Mouse (Mus musculus) hindbrain, embryonic 15.5 days (tissue): ENCODE data around the gene Hist2h2aa2. TPM values are rescaled to one million over a fixed set of nuclear protein-coding genes. Genes with fewer than 3 reads are reported as not detected.
"Not testable (repeated sequence)": the region's sequence is repeated elsewhere in the genome, so short reads cannot be mapped to it uniquely, and the experiment has no call there.

Experiments used
- ATAC-seq: fragments of 200-750 bp; cut with Nextera tagmentation; 2 replicates; pipeline ENCODE4 v1.8.0; 2017; ENCODE audit warnings: low read depth, moderate number of reproducible peaks, moderate TSS enrichment; ENCODE audit not compliant: low FRiP score
- H3K27ac ChIP-seq: fragments of 300-500 bp; sonication (generic); replicated peaks from 2 replicates; pipeline ENCODE4 v1.5.1; 2015; ENCODE audit warnings: mild to moderate bottlenecking, inconsistent platforms
- H3K27me3 ChIP-seq: fragments of 300-500 bp; sonication (generic); 2 replicates; pipeline ENCODE4 v1.6.1; 2015; ENCODE audit warnings: control low read depth, inconsistent platforms
- H3K36me3 ChIP-seq: fragments of 300-500 bp; sonication (generic); 2 replicates; pipeline ENCODE4 v1.6.1; 2015; ENCODE audit warnings: control low read depth, inconsistent platforms
- H3K4me1 ChIP-seq: fragments of 300-500 bp; sonication (generic); replicated peaks from 2 replicates; pipeline ENCODE4 v1.6.1; 2015; ENCODE audit warnings: control low read depth, inconsistent platforms
- H3K4me2 ChIP-seq: fragments of 300-500 bp; sonication (generic); 2 replicates; pipeline ENCODE4 v1.6.1; 2015; ENCODE audit warnings: moderate library complexity, mild to moderate bottlenecking, inconsistent platforms
- H3K4me3 ChIP-seq: fragments of 300-500 bp; sonication (generic); 2 replicates; pipeline ENCODE4 v1.5.1; 2015; ENCODE audit warnings: mild to moderate bottlenecking, inconsistent platforms
- H3K9ac ChIP-seq: fragments of 300-500 bp; sonication (generic); 2 replicates; pipeline ENCODE4 v1.6.1; 2015; ENCODE audit warnings: inconsistent platforms
- H3K9me3 ChIP-seq: fragments of 300-500 bp; sonication (generic); 2 replicates; pipeline ENCODE4 v1.6.1; 2016; ENCODE audit warnings: control low read depth, inconsistent platforms
- WGBS: fragments of 180-500 bp; shearing (Covaris S2); methylation state at CpG from one replicate; pipeline ENCODE4 v1.1.7; 2015; 5-methylcytosine and 5-hydroxymethylcytosine counted together
- polyA plus RNA-seq: library from polyadenylated mRNA; unstranded; fragments of >200 nt; fragmentation: Nextera tagmentation; extraction: Ambion mirVana; gene quantifications from 2 replicates; pipeline ENCODE4 v1.2.1, GENCODE M21; 2015

Gene Hist2h2aa2
- polyA plus RNA-seq, 1 experiment from 2014 or later, result 28.7 TPM

GRCm38 (mm10) chr3:96255926-96256593 is 16.0 kb upstream of the Hist2h2aa2 start:
- H3K4me3 ChIP-seq, result no peak overlapping the region
- 87% methylated on average over 5 of the region's 5 CpGs for WGBS
- no peak for ATAC-seq
- H3K27ac ChIP-seq, result no peak overlapping the region
- H3K9me3 ChIP-seq, result no peaks in the 10 kb centered on the region
- no peak overlapping the region for H3K9ac ChIP-seq
- no peaks in the 10 kb centered on the region for H3K36me3 ChIP-seq
- no peaks in the 10 kb centered on the region for H3K27me3 ChIP-seq
- peaks cover 2% of the 10 kb centered on the region; the same call in 1 of the 2 replicates for H3K4me1 ChIP-seq
- H3K4me2 ChIP-seq, result no peak overlapping the region

DNA sequence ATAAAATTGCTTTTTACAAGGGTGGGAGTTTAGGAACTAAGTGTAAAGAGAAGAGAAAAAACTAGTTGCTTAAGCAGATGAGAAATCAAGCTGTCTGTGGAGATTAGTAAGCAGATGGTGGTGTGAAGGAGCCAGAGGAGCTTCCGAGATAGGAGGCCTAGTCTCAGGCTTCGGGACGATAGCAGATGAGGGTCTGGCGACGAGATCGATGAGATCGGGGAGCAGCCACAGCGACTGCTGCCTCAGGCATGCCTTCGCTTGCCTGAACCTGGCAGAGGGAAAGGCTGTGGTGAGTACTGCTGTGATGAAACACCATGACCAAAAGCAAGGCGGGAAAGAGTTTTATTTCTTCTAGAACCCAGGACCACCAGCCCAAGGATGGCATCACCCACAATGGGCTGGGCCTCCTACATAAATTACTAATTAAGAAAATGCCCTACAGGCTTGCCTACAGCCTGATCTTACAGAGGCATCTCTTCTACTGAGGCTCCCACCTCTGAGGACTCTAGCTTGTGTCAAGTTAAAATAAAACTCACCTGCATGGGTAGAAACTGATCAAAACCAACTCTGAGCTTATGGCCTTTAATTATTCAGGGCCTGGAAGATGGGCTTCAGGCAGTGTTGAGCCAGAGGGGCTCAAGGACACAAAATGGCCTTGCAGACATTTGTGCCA is 14.7 kb upstream of the Hist2h2aa2 start:
- H3K9ac ChIP-seq, result no peak overlapping the region
- WGBS, result 51% methylated on average over 10 of the region's 10 CpGs
- peak; percentile 30; the same call in 1 of the 2 replicates for ATAC-seq

DNA sequence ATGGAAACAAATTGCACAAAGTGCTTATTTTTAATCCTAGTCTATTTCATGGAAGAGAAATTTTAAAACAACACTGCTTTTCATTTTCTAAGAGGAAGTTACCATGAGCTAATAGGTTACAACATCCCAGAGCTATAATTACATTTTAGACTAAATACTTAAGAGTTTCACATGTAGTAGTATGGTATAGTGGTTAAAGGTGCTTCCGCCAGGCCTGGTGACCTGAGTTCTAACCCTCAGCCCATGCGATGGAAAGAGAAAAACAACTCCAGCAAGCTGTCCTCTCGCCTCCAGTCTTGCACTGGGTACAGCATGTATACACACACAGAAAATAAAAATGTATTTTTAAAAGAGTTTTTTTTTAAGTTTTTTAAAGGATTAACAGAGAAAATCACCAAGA is 11.7 kb upstream of the Hist2h2aa2 start:
- Histone ChIP-seq H3K9me3 (no peaks in the 10 kb centered on the region), H3K9ac (no peak overlapping the region), H3K27me3 (no peaks in the 10 kb centered on the region), H3K27ac (no peak overlapping the region), H3K4me3 (no peak overlapping the region), H3K36me3 (no peaks in the 10 kb centered on the region), H3K4me2 (no peak overlapping the region), H3K4me1 (peaks cover 8% of the 10 kb centered on the region)
- ATAC-seq, result no peak
- WGBS, result 91% methylated on average over 3 of the region's 3 CpGs

More for the DNA sequence above, 14.7 kb upstream of the Hist2h2aa2 start:
- Histone ChIP-seq H3K27ac (no peak overlapping the region), H3K9me3 (no peaks in the 10 kb centered on the region), H3K4me1 (no peaks in the 10 kb centered on the region), H3K36me3 (no peaks in the 10 kb centered on the region), H3K4me3 (no peak overlapping the region), H3K27me3 (no peaks in the 10 kb centered on the region), H3K4me2 (no peak overlapping the region)

- no peak overlapping the region for H3K9ac ChIP-seq
- ATAC-seq, result no peak
- WGBS, result 82% methylated on average over 3 of the region's 3 CpGs
- no peak overlapping the region for H3K4me3 ChIP-seq
- H3K27me3 ChIP-seq, result no peaks in the 10 kb centered on the region
- H3K27ac ChIP-seq, result no peak overlapping the region
- no peaks in the 10 kb centered on the region for H3K36me3 ChIP-seq
- no peaks in the 10 kb centered on the region for H3K9me3 ChIP-seq
- H3K4me1 ChIP-seq, result peaks cover 8% of the 10 kb centered on the region
- H3K4me2 ChIP-seq, result no peak overlapping the region
These were observed 10.8 kb upstream of the Hist2h2aa2 start for GRCm38 (mm10) chr3:96250890-96251289.

- ATAC-seq, result no peak
- no peak overlapping the region for H3K9ac ChIP-seq
- H3K4me3 ChIP-seq, result no peak overlapping the region
- H3K27me3 ChIP-seq, result no peaks in the 10 kb centered on the region
- 57% methylated on average over 4 of the region's 4 CpGs for WGBS
- H3K4me1 ChIP-seq, result peaks cover 18% of the 10 kb centered on the region
- no peak overlapping the region for H3K4me2 ChIP-seq
- no peak overlapping the region for H3K27ac ChIP-seq
- H3K36me3 ChIP-seq, result no peaks in the 10 kb centered on the region
- no peaks in the 10 kb centered on the region for H3K9me3 ChIP-seq
These were observed 8.9 kb upstream of the Hist2h2aa2 start for GRCm38 (mm10) chr3:96249034-96249345.

DNA sequence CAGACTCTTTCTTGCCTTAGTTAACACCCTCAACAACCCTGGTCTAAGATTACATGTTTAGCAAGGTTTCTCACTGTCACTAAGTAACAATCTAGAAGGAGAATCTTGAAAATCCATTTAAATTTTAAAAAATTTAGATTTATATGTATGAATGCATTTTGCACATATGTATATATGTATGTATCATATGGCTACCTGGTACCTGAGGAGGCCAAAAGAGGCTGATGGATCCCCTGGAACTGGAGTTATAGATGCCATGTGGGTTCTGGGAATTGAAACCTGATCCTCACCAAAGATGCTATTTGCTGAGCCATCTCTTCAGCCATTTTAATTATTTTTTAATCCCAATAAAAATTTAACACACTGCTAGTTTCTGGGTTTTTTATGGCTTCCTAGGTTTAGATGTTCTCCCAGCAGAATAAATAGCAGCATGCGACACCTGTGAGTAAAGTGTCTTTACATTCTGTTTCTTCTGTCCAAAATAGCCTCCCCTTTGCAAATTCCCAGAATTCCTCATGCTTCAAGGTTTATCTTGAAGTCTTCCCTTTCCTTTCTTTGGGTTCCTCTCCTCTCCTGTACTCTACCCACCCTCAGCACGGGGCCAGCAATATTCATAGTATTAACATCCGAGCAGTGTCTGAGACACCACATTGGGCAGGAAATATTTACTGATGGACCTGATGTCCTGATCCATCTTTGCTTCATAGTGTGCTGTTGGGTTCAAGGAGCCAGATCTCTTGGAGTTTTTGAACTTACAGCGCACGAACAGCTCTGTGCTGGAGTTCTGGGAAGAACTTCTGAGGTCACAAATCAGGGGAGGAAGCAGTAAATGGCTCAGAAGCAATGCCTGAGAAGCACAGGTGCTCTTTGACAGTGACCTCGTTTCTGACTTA is 8.3 kb upstream of the Hist2h2aa2 start:
- H3K4me1 ChIP-seq, result peaks cover 18% of the 10 kb centered on the region
- peak overlapping the region; percentile 49 for H3K4me2 ChIP-seq
- H3K9me3 ChIP-seq, result no peaks in the 10 kb centered on the region
- no peak overlapping the region for H3K9ac ChIP-seq
- no peaks in the 10 kb centered on the region for H3K36me3 ChIP-seq
- no peaks in the 10 kb centered on the region for H3K27me3 ChIP-seq
- H3K4me3 ChIP-seq, result no peak overlapping the region
- 55% methylated on average over 6 of the region's 6 CpGs for WGBS
- H3K27ac ChIP-seq, result no peak overlapping the region
- ATAC-seq, result no peak

- Histone ChIP-seq H3K9ac (peak overlapping the region; percentile 33; the same call in 1 of the 2 replicates), H3K36me3 (no peaks in the 10 kb centered on the region), H3K9me3 (no peaks in the 10 kb centered on the region), H3K4me3 (peak overlapping the region; percentile 29), H3K4me1 (peaks cover 18% of the 10 kb centered on the region), H3K27ac (no peak overlapping the region), H3K27me3 (no peaks in the 10 kb centered on the region), H3K4me2 (peak overlapping the region; percentile 49)
- 6% methylated on average over 11 of the region's 11 CpGs for WGBS
- ATAC-seq, result no peak
These were observed 7.5 kb upstream of the Hist2h2aa2 start for GRCm38 (mm10) chr3:96247356-96248140.

DNA sequence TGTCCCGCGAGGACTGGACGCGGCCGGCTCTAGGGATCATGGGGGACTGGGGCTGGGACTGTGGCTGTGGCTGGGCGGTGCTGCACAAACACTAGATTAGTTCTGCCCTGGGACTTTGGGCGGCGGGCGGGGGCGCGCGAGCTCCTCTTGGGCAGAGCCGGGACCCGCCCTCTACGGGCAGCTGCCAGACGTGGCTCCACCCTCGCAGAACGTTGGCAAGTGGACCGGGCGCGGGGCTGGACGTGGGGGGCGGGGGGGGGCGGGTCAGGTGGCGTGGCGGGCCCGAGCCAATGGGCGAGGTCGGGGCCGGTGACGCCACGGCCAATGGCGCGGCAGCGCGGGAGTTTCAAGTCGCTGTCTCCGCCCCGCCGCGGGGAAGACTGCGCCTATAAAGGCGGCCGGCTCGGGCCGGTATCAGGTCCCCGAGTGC is 6.4 kb upstream of the Hist2h2aa2 start, which contains the start of gene Hist2h3c1:
TSS of gene Hist2h3c1 (plus strand) at position 259 of the 430 bp plus-strand sequence.
- Histone ChIP-seq H3K4me2 (peak within 1 kb of the TSS; percentile 49), H3K9ac (peak within 1 kb of the TSS; percentile 33; the same call in 1 of the 2 replicates), H3K4me3 (peak within 1 kb of the TSS; percentile 34), H3K4me1 (peaks cover 18% of the 10 kb centered on the region), H3K27ac (peak within 1 kb of the TSS; percentile 70; the same call in 1 of the 2 replicates)
- not testable (repeated sequence) for H3K27me3 ChIP-seq, H3K36me3 ChIP-seq, H3K9me3 ChIP-seq
- ATAC-seq, result peak; percentile 91
- WGBS, result 0% methylated on average over 1 of the region's 47 CpGs

- peak overlapping the region; percentile 48 for H3K4me2 ChIP-seq
- WGBS, result 0% methylated on average over 9 of the region's 21 CpGs
- not testable (repeated sequence) for H3K36me3 ChIP-seq, H3K9ac ChIP-seq, ATAC-seq, H3K9me3 ChIP-seq, H3K27me3 ChIP-seq
- H3K27ac ChIP-seq, result peak overlapping the region; percentile 70; the same call in 1 of the 2 replicates
- H3K4me1 ChIP-seq, result peaks cover 20% of the 10 kb centered on the region
- H3K4me3 ChIP-seq, result peak overlapping the region; percentile 34
These were observed 5.9 kb upstream of the Hist2h2aa2 start for GRCm38 (mm10) chr3:96246018-96246417.

DNA sequence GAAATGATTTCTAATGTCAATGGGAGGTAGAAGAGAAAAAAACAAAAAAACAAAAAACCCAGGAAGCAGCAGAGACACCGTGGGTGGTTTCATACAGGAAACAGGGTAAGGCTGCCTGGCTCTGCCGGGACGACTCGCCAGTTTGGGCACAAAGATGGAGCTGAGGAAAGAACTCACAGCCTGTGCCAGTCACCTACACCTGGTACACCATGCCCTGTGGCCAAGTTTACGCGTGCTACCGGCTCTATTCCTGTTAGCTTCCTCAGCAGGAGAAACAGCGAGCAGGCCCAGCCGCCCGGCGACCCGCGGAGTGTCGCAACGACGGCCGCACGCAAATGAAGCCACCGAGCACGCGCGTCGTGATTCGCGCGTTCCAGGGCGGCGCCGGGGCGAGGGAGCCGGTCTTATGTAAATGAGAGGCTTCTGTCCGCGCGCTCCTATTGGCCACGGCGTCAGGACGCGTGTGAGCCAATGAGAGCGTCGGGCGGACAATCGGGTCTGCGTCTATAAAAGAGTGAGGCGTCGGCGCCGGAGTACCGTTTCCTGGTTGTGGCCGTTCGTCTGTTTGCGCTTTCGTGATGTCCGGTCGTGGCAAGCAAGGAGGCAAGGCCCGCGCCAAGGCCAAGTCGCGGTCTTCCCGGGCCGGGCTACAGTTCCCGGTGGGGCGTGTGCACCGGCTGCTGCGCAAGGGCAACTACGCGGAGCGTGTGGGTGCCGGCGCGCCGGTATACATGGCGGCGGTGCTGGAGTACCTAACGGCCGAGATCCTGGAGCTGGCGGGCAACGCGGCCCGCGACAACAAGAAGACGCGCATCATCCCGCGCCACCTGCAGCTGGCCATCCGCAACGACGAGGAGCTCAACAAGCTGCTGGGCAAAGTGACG is 5.2 kb upstream of the Hist2h2aa2 start, which contains the start of gene Hist2h2aa1:
TSS of gene Hist2h2aa1 (plus strand) at position 495 of the 884 bp plus-strand sequence.
- H3K9ac ChIP-seq, result peak within 1 kb of the TSS; percentile 73
- H3K4me2 ChIP-seq, result peak within 1 kb of the TSS; percentile 71
- H3K4me1 ChIP-seq, result peaks cover 26% of the 10 kb centered on the region
- H3K9me3 ChIP-seq, H3K27me3 ChIP-seq, H3K36me3 ChIP-seq: not testable (repeated sequence)
- under 1% methylated on average over 27 of the region's 88 CpGs for WGBS
- peak within 1 kb of the TSS; percentile 98 for H3K27ac ChIP-seq
- H3K4me3 ChIP-seq, result peak within 1 kb of the TSS; percentile 50
- ATAC-seq, result peak; percentile 94
